Mouse (Mus musculus): ENCODE measurements around the gene Gnb1l.

- no peak for TF ChIP-seq CTCF (IDR thresholded peaks at IDR 0.05; ENCODE audit: extremely low read depth, insufficient read length, insufficient replicate concordance, low read depth, low read length)
- no peak for TF ChIP-seq POLR2A (IDR thresholded peaks at IDR 0.05; ENCODE audit: low read depth, low read length)
Observed at GRCm38 (mm10) chr16:18539281-18539680, 40.8 kb downstream of the Gnb1l start.
